Mouse (Mus musculus) erythroblast, embryonic 14.5 days (primary cell): ENCODE data around the gene Perm1.

Experiments used
- GATA1 ChIP-seq: IDR thresholded peaks from 2 replicates; pipeline ENCODE4 v1.6.1; 2012; ENCODE audit warnings: low read length, inconsistent platforms, mixed read lengths
- TAL1 ChIP-seq: IDR thresholded peaks from 3 replicates; pipeline ENCODE4 v1.6.1; 2012; ENCODE audit warnings: low read length, inconsistent platforms, mixed read lengths

GRCm38 (mm10) chr4:156216196-156216595 is 528 bp downstream of the Perm1 start:
- TF ChIP-seq GATA1 (no peak), TAL1 (no peak)
